Mouse (Mus musculus) liver, embryonic 14.5 days (tissue): Measurements from ENCODE around the gene Arhgef16.

ENCODE experiments used
- CTCF ChIP-seq: IDR thresholded peaks from 2 replicates; pipeline ENCODE4 v1.5.1; 2016; ENCODE audit warnings: antibody characterized with exemption, low read depth, control low read depth
- EP300 ChIP-seq: IDR thresholded peaks from 2 replicates; pipeline ENCODE4 v1.6.1; 2016; ENCODE audit warnings: antibody characterized with exemption, low read depth

- TF ChIP-seq EP300 (no peak), CTCF (no peak)
These were observed 39.4 kb downstream of the Arhgef16 start for GRCm38 (mm10) chr4:154262071-154262470.
